Mouse (Mus musculus): ENCODE results near the gene Gm4567. TPM values are rescaled to one million over a fixed set of nuclear protein-coding genes. Genes with fewer than 3 reads are reported as not detected.
"Not testable (repeated sequence)": the region's sequence is repeated elsewhere in the genome, so short reads cannot be mapped to it uniquely, and the experiment has no call there.

The Gm4567 gene
- polyA plus RNA-seq (2012; ENCODE audit: insufficient read depth, insufficient read length, low replicate concordance, missing spikeins): not detected in 2 replicates

DNA sequence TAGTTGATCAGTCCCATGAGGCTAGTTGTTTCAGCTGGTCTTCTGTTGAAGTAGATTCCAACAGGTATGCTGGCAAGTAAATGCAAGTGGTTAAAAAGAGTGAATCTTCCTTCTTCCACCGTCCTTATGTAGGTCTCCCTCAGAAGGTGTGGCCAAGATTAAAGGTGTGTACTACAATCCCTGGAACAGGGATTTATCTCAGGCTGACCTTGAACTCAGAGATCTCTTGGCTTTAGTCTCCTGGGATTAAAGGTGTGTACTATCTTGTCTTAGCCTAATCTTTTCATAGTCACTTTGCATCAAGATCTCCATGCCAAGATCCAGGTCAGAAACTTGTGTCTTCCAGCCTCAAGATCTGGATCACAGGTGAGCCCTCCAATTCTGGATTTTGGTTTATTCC, at the start of gene Gm4567:
Gene Gm4567 (minus strand): TSS at position 101 of the 400 bp plus-strand sequence.
- WGBS: no CpG with 5 or more reads among the region's 1 CpGs
- not testable (repeated sequence) for H3K27ac ChIP-seq (ENCODE audit: insufficient read depth, low read depth, low read length); H3K4me3 ChIP-seq (ENCODE audit: insufficient read depth, low read depth, low read length); H3K4me1 ChIP-seq (ENCODE audit: control insufficient read depth, insufficient read depth, low read length)

DNA sequence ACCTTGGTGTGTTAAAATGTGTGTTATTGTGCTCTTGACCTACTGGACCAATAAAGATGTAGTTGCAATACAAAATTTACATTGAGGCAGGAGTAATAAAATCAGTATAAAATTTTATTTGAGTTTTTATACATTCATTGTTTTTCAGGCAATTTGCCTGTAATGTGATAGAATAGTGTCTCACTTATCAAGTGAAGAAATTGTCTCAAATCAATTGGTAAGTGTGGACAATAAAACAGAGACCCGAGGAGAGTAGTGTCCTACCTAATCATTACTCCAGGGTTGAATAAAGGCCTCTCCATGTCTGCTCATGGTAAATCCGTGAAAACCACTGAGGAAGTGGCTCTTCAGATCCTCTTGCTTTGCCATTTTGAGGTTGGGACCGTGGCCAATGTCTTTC, 41.9 kb upstream of the Gm4567 start, which contains the start of gene Vmn1r157:
Gene Vmn1r157 (plus strand): TSS at position 301 of the 400 bp plus-strand sequence.
- H3K27ac ChIP-seq (ENCODE audit: insufficient read depth, low read depth, low read length); H3K4me1 ChIP-seq (ENCODE audit: control insufficient read depth, insufficient read depth, low read length); H3K4me3 ChIP-seq (ENCODE audit: insufficient read depth, low read depth, low read length): not testable (repeated sequence)
- 23% methylated on average over 2 of the region's 3 CpGs for WGBS

DNA sequence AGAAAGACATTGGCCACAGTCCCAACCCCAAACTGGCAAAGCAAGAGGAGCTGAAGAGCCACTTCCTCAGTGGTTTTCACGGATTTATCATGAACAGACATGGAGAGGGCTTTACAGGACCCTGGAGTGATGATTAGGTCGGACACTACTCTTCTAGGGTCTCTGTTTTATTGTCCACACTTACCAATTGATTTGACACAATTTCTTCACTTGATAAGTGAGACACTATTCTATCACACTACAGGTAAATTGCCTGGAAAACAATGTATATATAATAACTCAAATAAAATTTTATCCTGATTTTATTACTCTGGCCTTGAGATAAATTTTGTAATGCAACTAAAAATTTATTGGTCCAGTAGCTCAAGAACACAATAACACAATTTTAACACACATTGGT, 27.3 kb downstream of the Gm4567 start, which contains the start of gene Gm8693:
Gene Gm8693 (minus strand): TSS at position 101 of the 400 bp plus-strand sequence.
- no CpG with 5 or more reads among the region's 2 CpGs for WGBS
- not testable (repeated sequence) for H3K4me1 ChIP-seq (ENCODE audit: control insufficient read depth, insufficient read depth, low read length)

More for the DNA sequence above, 27.3 kb downstream of the Gm4567 start, which contains the start of gene Gm8693:
- H3K27ac ChIP-seq (ENCODE audit: insufficient read depth, low read depth, low read length); H3K4me3 ChIP-seq (ENCODE audit: insufficient read depth, low read depth, low read length): not testable (repeated sequence)

Other genes with a start within 250 kb of the Gm4567 start
- gene Vmn1r151, start 220.0 kb downstream of the Gm4567 start, polyA plus RNA-seq (2012; ENCODE audit: insufficient read depth, insufficient read length, low replicate concordance, missing spikeins): not detected in 2 replicates
- not detected in 2 replicates for gene Vmn1r152, start 196.7 kb downstream of the Gm4567 start, polyA plus RNA-seq (2012; ENCODE audit: insufficient read depth, insufficient read length, low replicate concordance, missing spikeins)
- gene Gm8677, start 184.8 kb downstream of the Gm4567 start, polyA plus RNA-seq (2012; ENCODE audit: insufficient read depth, insufficient read length, low replicate concordance, missing spikeins): not detected in 2 replicates
- not detected in 2 replicates for gene Gm4201, start 154.4 kb downstream of the Gm4567 start, polyA plus RNA-seq (2012; ENCODE audit: insufficient read depth, insufficient read length, low replicate concordance, missing spikeins)
- gene Gm4565, start 131.6 kb downstream of the Gm4567 start, polyA plus RNA-seq (2012; ENCODE audit: insufficient read depth, insufficient read length, low replicate concordance, missing spikeins): not detected in 2 replicates
- not detected in 2 replicates for gene Vmn1r155, start 61.7 kb downstream of the Gm4567 start, polyA plus RNA-seq (2012; ENCODE audit: insufficient read depth, insufficient read length, low replicate concordance, missing spikeins)
- gene Gm8693, start 27.4 kb downstream of the Gm4567 start, polyA plus RNA-seq (2012; ENCODE audit: insufficient read depth, insufficient read length, low replicate concordance, missing spikeins): not detected in 2 replicates
- not detected in 2 replicates for gene Vmn1r157, start 42.0 kb upstream of the Gm4567 start, polyA plus RNA-seq (2012; ENCODE audit: insufficient read depth, insufficient read length, low replicate concordance, missing spikeins)
- gene Vmn1r158, start 71.1 kb upstream of the Gm4567 start, polyA plus RNA-seq (2012; ENCODE audit: insufficient read depth, insufficient read length, low replicate concordance, missing spikeins): not detected in 2 replicates
- gene Vmn1r159, start 123.9 kb upstream of the Gm4567 start, polyA plus RNA-seq (2012; ENCODE audit: insufficient read depth, insufficient read length, low replicate concordance, missing spikeins): not detected in 2 replicates
- not detected in 2 replicates for gene Vmn1r160, start 151.5 kb upstream of the Gm4567 start, polyA plus RNA-seq (2012; ENCODE audit: insufficient read depth, insufficient read length, low replicate concordance, missing spikeins)

All from olfactory bulb, adult 2 months (tissue).